Comparison of ENCODE assay signal across 15 mouse cellular contexts in genomic region chr9:62369172-62369571, GRCm38 (mm10). TPM values are rescaled to one million over a fixed set of nuclear protein-coding genes. Genes with fewer than 3 reads are reported as not detected.
DNase-seq lines count a peak whose midpoint lies in the region; ATAC-seq and TF ChIP-seq lines count a peak whose summit lies in the region.
"Had no signal": no experiment of that assay in that cellular context is flagged by ENCODE, and none has a peak within 500 bp of the region (broad histone marks: within the 10 kb centered on the region; RNA-seq: fewer than 3 reads in every experiment).

No protein-coding gene starts in this region.

- no peak overlapping the region for H3K4me3 ChIP-seq in heart, embryonic 13.5 days
- H3K4me3 ChIP-seq in layer of hippocampus, adult 2 months: no peak overlapping the region
- H3K4me3 ChIP-seq in brown adipose tissue, adult 24 weeks (ENCODE audit: insufficient read depth, low read depth, low read length): no peak overlapping the region
- no peak overlapping the region for H3K4me3 ChIP-seq in intestine, postnatal 0 days (ENCODE audit: low read depth, low read length)
- H3K4me3 ChIP-seq: erythroblast, embryonic 14.5 days; limb, embryonic 13.5 days; neural tube, embryonic 13.5 days; stomach, embryonic 15.5 days had no signal

- H3K27ac ChIP-seq in heart, embryonic 13.5 days (replicated peaks): no peak overlapping the region; the same call in 1 of the 2 replicates
- peak overlapping the region; percentile 46; the same call in 1 of the 2 replicates for H3K27ac ChIP-seq in layer of hippocampus, adult 2 months
- H3K27ac ChIP-seq in brown adipose tissue, adult 24 weeks (replicated peaks; ENCODE audit: low read depth, low read length): 0 out of 2 replicates have a peak overlapping the region, but pooled peaks have one; percentile 12
- H3K27ac ChIP-seq in intestine, postnatal 0 days (ENCODE audit: low read depth, low read length): no peak overlapping the region
- H3K27ac ChIP-seq: limb, embryonic 13.5 days; neural tube, embryonic 13.5 days; stomach, embryonic 15.5 days had no signal

- 0 out of 2 replicates have a peak overlapping the region, but pooled peaks have one; percentile 37 for H3K9ac ChIP-seq in heart, embryonic 13.5 days
- H3K9ac ChIP-seq in intestine, postnatal 0 days (ENCODE audit: low read depth, low read length): no peak overlapping the region
- H3K9ac ChIP-seq: limb, embryonic 13.5 days; neural tube, embryonic 13.5 days; stomach, embryonic 15.5 days had no signal

- WGBS in heart, embryonic 13.5 days: 82% methylated on average over 6 of the region's 6 CpGs
- WGBS in intestine, postnatal 0 days: 63% methylated on average over 6 of the region's 6 CpGs

- peak; percentile 19 to 27 for DNase-seq in cerebellum, postnatal 25 days
- DNase-seq in heart, postnatal 4 days: no peak
- DNase-seq in layer of hippocampus, adult 2 months (ENCODE audit: low spot score in 2 of 2): no peak
- no peak for DNase-seq in layer of hippocampus, adult 18-20 months (ENCODE audit: low spot score in 2 of 2)
- DNase-seq: lung, adult 18-20 months; thymus, postnatal 25 days had no signal

- H3K36me3 ChIP-seq in heart, embryonic 13.5 days: peaks cover 24% of the 10 kb centered on the region
- peaks cover 8% of the 10 kb centered on the region; the same call in 1 of the 2 replicates for H3K36me3 ChIP-seq in intestine, postnatal 0 days (ENCODE audit: control insufficient read depth, insufficient read depth)

- no peak for ATAC-seq in cerebellum, adult (ENCODE audit: insufficient number of reproducible peaks, low FRiP score, low TSS enrichment)
- ATAC-seq in heart, embryonic 13.5 days (ENCODE audit: extremely low read depth, insufficient number of reproducible peaks, low FRiP score, low TSS enrichment): no peak
- ATAC-seq in intestine, postnatal 0 days: no peak
- ATAC-seq: hindbrain, embryonic 16.5 days had no signal

- H3K27me3 ChIP-seq in heart, embryonic 13.5 days (replicated peaks): no peaks in the 10 kb centered on the region
- no peaks in the 10 kb centered on the region for H3K27me3 ChIP-seq in intestine, postnatal 0 days (replicated peaks; ENCODE audit: control insufficient read depth, insufficient read depth, low read length)
- H3K27me3 ChIP-seq: limb, embryonic 13.5 days; neural tube, embryonic 13.5 days; stomach, embryonic 15.5 days had no signal

- peaks cover 95% of the 10 kb centered on the region for H3K4me1 ChIP-seq in heart, embryonic 13.5 days
- H3K4me1 ChIP-seq in brown adipose tissue, adult 24 weeks (ENCODE audit: control insufficient read depth, insufficient read depth, insufficient read length, low read length): peaks cover 76% of the 10 kb centered on the region
- 0 out of 2 replicates have a peak, but pooled peaks cover 16% of the 10 kb centered on the region for H3K4me1 ChIP-seq in intestine, postnatal 0 days (replicated peaks; ENCODE audit: control insufficient read depth, insufficient read depth, low read length)

- no peak overlapping the region for H3K4me2 ChIP-seq in heart, embryonic 13.5 days
- H3K4me2 ChIP-seq in intestine, postnatal 0 days (replicated peaks; ENCODE audit: low read depth): no peak overlapping the region
- H3K4me2 ChIP-seq: limb, embryonic 13.5 days; neural tube, embryonic 13.5 days; stomach, embryonic 15.5 days had no signal

- no peak for TF ChIP-seq CTCF in layer of hippocampus, adult 2 months (conservative IDR thresholded peaks at IDR 0.05)
- no peak for TF ChIP-seq CTCF in intestine, postnatal 0 days (IDR thresholded peaks at IDR 0.05; ENCODE audit: low read depth)

- H3K9me3 ChIP-seq in heart, embryonic 13.5 days: no peaks in the 10 kb centered on the region
- no peaks in the 10 kb centered on the region for H3K9me3 ChIP-seq in intestine, postnatal 0 days (ENCODE audit: control insufficient read depth)
- H3K9me3 ChIP-seq: limb, embryonic 13.5 days; neural tube, embryonic 13.5 days; stomach, embryonic 15.5 days had no signal

RNA-seq across cellular contexts. Expression of gene Anp32a, which starts 28.1 kb away (rescaled TPM):
- 150 and 157 TPM in 2 replicates for polyA plus RNA-seq in heart, embryonic 13.5 days (2015; fragmentation: Nextera tagmentation; extraction: Ambion mirVana)
- 100 to 1,000 TPM; 255 to 279 TPM for total RNA-seq in heart, postnatal 4 days (2021)
- total RNA-seq in layer of hippocampus, adult 2 months (2021): 100 to 1,000 TPM; 350 to 351 TPM
- 100 to 1,000 TPM; 318 to 326 TPM for total RNA-seq in layer of hippocampus, adult 18-20 months (2021)
- polyA plus RNA-seq in brown adipose tissue, adult 24 weeks (2012; ENCODE audit: insufficient read depth, insufficient read length, missing spikeins): 578 and 694 TPM in 2 replicates
- 53.6 and 57.4 TPM in 2 replicates for polyA plus RNA-seq in intestine, postnatal 0 days (2015; fragmentation: Nextera tagmentation; extraction: Ambion mirVana)

Comparison
In these comparisons a context has a peak if more than half of its experiments do, and no peak if none do; other contexts are left out.
1. DNase-seq: peak in cerebellum, postnatal 25 days (2 of 2); none in heart, postnatal 4 days (single experiment), layer of hippocampus, adult 2 months (0 of 2) and layer of hippocampus, adult 18-20 months (0 of 2).
2. H3K27ac ChIP-seq: peak in layer of hippocampus, adult 2 months (single experiment) and brown adipose tissue, adult 24 weeks (single experiment); none in heart, embryonic 13.5 days (single experiment) and intestine, postnatal 0 days (single experiment).